Mouse (Mus musculus) thymus, adult 2 months (tissue): ENCODE measurements around the gene Gp1bb.

Experiments
- CTCF ChIP-seq: fragments of 200-500 bp; IDR thresholded peaks from 2 replicates; pipeline ENCODE4 v1.5.1; 2012; ENCODE audit warnings: mild to moderate bottlenecking, control low read depth, low read length, moderate library complexity, borderline replicate concordance; ENCODE audit not compliant: control insufficient read depth, poor library complexity, insufficient read depth; ENCODE audit errors: extremely low read depth
- POLR2A ChIP-seq: fragments of 200-500 bp; IDR thresholded peaks from 2 replicates; pipeline ENCODE4 v1.6.1; 2012; ENCODE audit warnings: mild to moderate bottlenecking, low read length, control low read depth, moderate library complexity; ENCODE audit not compliant: control insufficient read depth, poor library complexity, insufficient read depth; ENCODE audit errors: extremely low read depth

DNA sequence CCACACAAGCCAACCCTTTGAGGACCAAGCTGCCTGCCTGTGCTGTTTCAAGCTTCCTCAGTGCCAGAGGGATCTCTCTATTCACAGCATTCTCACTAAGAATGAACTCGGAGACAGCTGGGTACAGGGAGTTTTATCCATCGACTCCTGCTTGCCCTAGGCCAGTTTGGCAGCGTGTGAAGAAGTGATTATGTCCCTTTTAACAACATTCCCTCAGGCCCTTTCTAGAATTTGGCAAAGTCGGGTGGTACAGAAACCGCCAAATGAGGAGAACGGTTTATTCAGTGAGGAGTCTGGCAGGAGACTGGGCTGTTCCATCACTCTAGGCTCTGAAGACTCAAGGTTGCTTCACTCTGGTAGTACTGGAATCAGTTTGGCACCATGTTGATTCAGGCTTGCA lies 2.0 kb downstream of the Gp1bb start:
- TF ChIP-seq POLR2A (no peak), CTCF (no peak)
